Mouse (Mus musculus): ENCODE measurements around the gene BC035044.
A peak's percentile ranks its signal among the peaks of the same experiment; 100 is the strongest.
"Not testable (repeated sequence)": the region's sequence is repeated elsewhere in the genome, so short reads cannot be mapped to it uniquely, and the experiment has no call there.

GRCm38 (mm10) chr6:128799144-128799895 lies 91.6 kb downstream of the BC035044 start:
- TF ChIP-seq POLR2A (IDR thresholded peaks at IDR 0.05; ENCODE audit: low read depth, low read length), result not testable (repeated sequence)
- peak; percentile 56 for TF ChIP-seq CTCF (conservative IDR thresholded peaks at IDR 0.05; ENCODE audit: insufficient read depth, insufficient read length, low read depth, low read length)

Data from kidney, adult 2 months (tissue).